Mouse (Mus musculus) intestine, embryonic 16.5 days (tissue): ENCODE data around the gene Ifna2. TPM values are rescaled to one million over a fixed set of nuclear protein-coding genes. Genes with fewer than 3 reads are reported as not detected.

Experiments
- ATAC-seq: fragments of 200-750 bp; cut with Nextera tagmentation; 2 replicates; pipeline ENCODE4 v1.8.0; 2017; ENCODE audit warnings: moderate TSS enrichment, moderate library complexity
- H3K27ac ChIP-seq: fragments of 300-500 bp; sonication (generic); 2 replicates; pipeline ENCODE4 v1.5.1; 2014; ENCODE audit warnings: mild to moderate bottlenecking, low read length
- H3K27me3 ChIP-seq: fragments of 300-500 bp; sonication (generic); replicated peaks from 2 replicates; pipeline ENCODE4 v1.6.1; 2014; ENCODE audit warnings: low read length, control low read depth, mixed read lengths; ENCODE audit not compliant: control insufficient read depth, insufficient read depth
- H3K36me3 ChIP-seq: fragments of 300-500 bp; sonication (generic); 2 replicates; pipeline ENCODE4 v1.6.1; 2014; ENCODE audit warnings: low read length, control low read depth; ENCODE audit not compliant: control insufficient read depth, insufficient read depth
- H3K4me1 ChIP-seq: fragments of 300-500 bp; sonication (generic); 2 replicates; pipeline ENCODE4 v1.6.1; 2014; ENCODE audit warnings: low read length, control low read depth, mixed read lengths; ENCODE audit not compliant: control insufficient read depth, insufficient read depth
- H3K4me2 ChIP-seq: fragments of 300-500 bp; sonication (generic); 2 replicates; pipeline ENCODE4 v1.6.1; 2014; ENCODE audit warnings: low read depth, low read length, control low read depth
- H3K4me3 ChIP-seq: fragments of 300-500 bp; sonication (generic); 2 replicates; pipeline ENCODE4 v1.5.1; 2014; ENCODE audit warnings: mild to moderate bottlenecking, low read length
- H3K9ac ChIP-seq: fragments of 300-500 bp; sonication (generic); 2 replicates; pipeline ENCODE4 v1.6.1; 2014; ENCODE audit warnings: low read depth, low read length
- H3K9me3 ChIP-seq: fragments of 300-500 bp; sonication (generic); 2 replicates; pipeline ENCODE4 v1.6.1; 2016; ENCODE audit warnings: low read length, control low read depth; ENCODE audit not compliant: control insufficient read depth
- WGBS: fragments of 180-500 bp; shearing (Covaris S2); extraction: QIAGEN DNeasy Blood & Tissue Kit; methylation state at CpG from one replicate; pipeline ENCODE4 v1.1.7; 2014; 5-methylcytosine and 5-hydroxymethylcytosine counted together
- polyA plus RNA-seq: library from polyadenylated mRNA; unstranded; fragments of >200 nt; fragmentation: Nextera tagmentation; extraction: Ambion mirVana; gene quantifications from 2 replicates; pipeline ENCODE4 v1.2.1, GENCODE M21; 2015

Gene Ifna2
- polyA plus RNA-seq = not detected in 2 replicates

DNA sequence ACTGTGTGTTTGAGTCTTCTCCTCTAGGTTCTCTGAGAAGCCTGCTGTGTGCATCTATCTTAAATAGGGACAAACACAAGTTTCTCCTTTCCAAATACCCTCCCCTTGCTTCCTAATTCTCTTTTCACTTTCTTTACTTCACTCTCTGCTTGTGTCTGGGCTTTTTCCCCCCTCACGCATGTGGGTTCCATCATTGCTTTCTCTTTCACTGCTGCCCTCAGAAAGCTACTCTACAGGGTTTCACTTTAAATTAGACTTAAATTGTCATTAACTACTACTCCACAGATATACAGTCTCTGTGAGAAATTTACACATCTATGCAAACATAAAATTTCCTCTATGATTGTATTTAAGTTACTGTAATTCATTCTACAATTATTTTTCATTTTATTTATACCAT is at the start of gene Ifna2:
TSS of gene Ifna2 (minus strand) at position 101 of the 400 bp plus-strand sequence.
- H3K36me3 ChIP-seq = no peaks in the 10 kb centered on the region
- H3K9me3 ChIP-seq = no peaks in the 10 kb centered on the region
- H3K27me3 ChIP-seq = no peaks in the 10 kb centered on the region
- no peak within 1 kb of the TSS for H3K4me2 ChIP-seq
- 89% methylated on average over 1 of the region's 1 CpGs for WGBS
- H3K9ac ChIP-seq = no peak within 1 kb of the TSS
- no peak within 1 kb of the TSS for H3K27ac ChIP-seq
- no peaks in the 10 kb centered on the region for H3K4me1 ChIP-seq
- no peak within 1 kb of the TSS for H3K4me3 ChIP-seq
- no peak for ATAC-seq

DNA sequence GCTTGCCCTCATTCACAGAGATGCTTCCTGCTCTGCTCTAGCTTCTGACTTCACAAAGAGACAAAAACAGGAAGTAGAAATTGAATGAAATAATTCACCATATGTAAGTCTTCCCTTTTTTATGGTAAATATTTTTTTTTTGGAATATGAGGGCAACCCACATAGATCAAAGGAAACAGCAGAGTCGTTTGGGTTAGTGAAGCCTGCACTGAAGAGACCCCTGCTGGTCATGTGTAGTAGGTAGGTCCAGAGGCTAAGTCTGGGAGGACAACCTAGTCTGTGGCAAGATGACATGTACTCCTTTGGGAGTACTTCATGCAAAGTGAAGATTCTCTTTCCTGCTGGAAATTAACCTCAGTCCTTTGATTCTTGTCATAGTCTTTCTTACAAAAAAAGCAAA is 43.6 kb upstream of the Ifna2 start:
- H3K27me3 ChIP-seq = no peaks in the 10 kb centered on the region
- ATAC-seq = no peak
- 5% methylated on average over 1 of the region's 1 CpGs for WGBS
- H3K27ac ChIP-seq = no peak overlapping the region
- H3K9me3 ChIP-seq = no peaks in the 10 kb centered on the region
- no peak overlapping the region for H3K9ac ChIP-seq
- H3K36me3 ChIP-seq = no peaks in the 10 kb centered on the region
- no peak overlapping the region for H3K4me2 ChIP-seq
- no peaks in the 10 kb centered on the region for H3K4me1 ChIP-seq
- H3K4me3 ChIP-seq = no peak overlapping the region

DNA sequence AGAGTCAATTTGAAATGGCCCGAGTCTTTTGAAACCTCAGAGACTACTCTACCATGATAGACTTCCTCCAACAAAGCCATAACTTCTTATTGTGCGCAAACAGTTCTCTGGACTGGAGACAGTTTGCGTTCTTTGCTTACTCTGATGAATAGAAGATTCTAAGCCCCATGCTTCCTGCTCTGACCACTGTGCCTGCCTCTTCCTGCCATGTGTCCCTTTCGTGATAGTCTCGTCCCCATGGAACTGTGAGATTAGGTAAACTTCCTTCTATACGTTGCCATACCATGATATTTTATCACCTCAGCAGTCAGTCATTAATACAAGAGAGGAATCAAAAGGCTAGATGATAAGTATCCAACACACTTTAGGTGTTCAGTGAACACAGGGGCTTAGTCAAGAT is 43.0 kb upstream of the Ifna2 start:
- Histone ChIP-seq H3K27ac (no peak overlapping the region), H3K4me1 (no peaks in the 10 kb centered on the region), H3K4me2 (no peak overlapping the region), H3K9me3 (no peaks in the 10 kb centered on the region), H3K4me3 (no peak overlapping the region), H3K27me3 (no peaks in the 10 kb centered on the region), H3K9ac (no peak overlapping the region), H3K36me3 (no peaks in the 10 kb centered on the region)
- 75% methylated on average over 6 of the region's 6 CpGs for WGBS
- no peak for ATAC-seq

DNA sequence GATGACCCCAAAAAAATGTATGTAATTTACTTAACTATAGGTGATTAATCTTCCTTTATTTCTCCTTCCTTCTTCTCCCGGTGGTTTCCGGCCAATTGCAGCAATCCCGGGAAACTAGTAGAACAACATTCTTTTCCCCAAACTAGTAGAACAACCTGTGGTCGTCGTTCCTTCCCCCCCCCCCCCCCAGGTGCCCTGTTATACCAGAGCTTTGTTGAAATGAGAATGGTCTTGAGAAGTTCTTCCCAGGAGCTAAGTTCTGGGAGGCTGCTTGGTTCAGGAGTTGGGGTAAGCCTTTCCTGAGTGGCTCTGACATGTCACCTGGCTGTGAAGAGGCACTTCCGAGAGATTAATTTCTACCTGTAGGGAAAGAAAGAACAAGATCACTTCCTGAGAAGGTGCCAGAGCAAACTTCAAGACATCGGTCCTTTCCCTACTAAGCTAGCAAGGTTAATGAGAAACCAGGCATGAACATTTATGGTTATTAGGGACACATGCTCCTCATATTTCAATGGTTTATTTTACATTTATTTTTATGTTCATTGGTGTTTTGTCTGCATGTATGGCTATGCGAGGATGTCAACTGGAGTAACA is 39.9 kb upstream of the Ifna2 start:
- Histone ChIP-seq H3K4me3 (peak overlapping the region; percentile 16; the same call in 1 of the 2 replicates), H3K27ac (peak overlapping the region; percentile 83), H3K9me3 (no peaks in the 10 kb centered on the region), H3K4me2 (0 out of 2 replicates have a peak overlapping the region, but pooled peaks have one; percentile 38), H3K9ac (no peak overlapping the region), H3K27me3 (no peaks in the 10 kb centered on the region), H3K36me3 (peaks cover 4% of the 10 kb centered on the region; the same call in 1 of the 2 replicates), H3K4me1 (peaks cover 13% of the 10 kb centered on the region)
- WGBS = 48% methylated on average over 8 of the region's 8 CpGs
- ATAC-seq = peak; percentile 4; the same call in 1 of the 2 replicates

DNA sequence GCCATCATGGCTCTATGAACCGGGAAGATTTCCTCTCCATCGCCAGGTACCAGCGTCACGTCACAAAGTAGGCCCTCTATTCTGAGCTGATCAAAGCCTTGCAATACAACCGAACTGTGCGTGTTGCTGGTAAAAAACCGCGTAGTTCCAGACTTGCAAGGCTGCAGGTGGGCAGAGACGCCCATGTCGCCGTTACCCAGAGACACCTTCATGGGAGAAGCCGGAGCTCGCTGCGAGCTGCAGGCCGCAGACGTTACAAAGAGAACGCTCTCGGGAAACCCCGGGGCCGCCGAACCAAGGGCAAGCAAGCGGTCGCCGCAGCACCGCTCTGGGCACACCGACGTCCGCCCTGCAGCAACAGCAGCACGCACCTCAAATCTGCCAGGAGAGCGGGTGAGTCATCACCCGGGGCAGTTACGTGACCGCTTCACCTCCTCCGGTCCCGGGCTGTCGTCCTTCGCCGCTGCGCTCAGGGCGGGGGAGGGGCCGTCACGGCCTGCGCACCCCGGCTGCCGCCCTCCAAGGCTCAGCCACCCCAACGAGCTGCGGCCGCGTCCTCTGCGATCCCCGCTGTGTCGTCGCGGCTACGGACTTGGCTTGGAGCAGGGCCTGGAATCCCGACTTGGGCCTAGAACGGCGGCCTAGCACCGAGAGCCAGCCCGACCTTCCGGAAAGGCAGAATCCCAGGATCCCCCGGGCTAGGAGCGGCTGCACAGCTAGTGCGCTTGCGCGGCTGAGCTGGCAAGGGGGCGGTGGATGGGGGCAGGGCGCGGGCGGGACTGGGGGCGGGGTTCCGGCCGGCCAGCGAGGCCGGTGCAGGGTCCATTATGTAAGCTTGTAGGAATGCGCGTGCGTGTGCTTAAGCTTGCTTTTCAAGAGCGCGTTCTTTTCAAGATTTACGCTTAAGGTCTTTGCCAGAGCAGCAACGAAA is 38.3 kb upstream of the Ifna2 start, which contains the start of the genes Gm26566 and Klhl9:
TSS of gene Gm26566 (plus strand) at position 15 of the 931 bp plus-strand sequence.
TSS of gene Klhl9 (minus strand) at position 675 of the 931 bp plus-strand sequence.
- under 1% methylated on average over 80 of the region's 82 CpGs for WGBS
- ATAC-seq = peak; percentile 97
- Histone ChIP-seq H3K9ac (peak within 1 kb of the TSS; percentile 100), H3K4me1 (peaks cover 13% of the 10 kb centered on the region), H3K27ac (peak within 1 kb of the TSS; percentile 99), H3K36me3 (peaks cover 4% of the 10 kb centered on the region; the same call in 1 of the 2 replicates), H3K4me2 (peak within 1 kb of the TSS; percentile 60), H3K9me3 (no peaks in the 10 kb centered on the region), H3K4me3 (peak within 1 kb of the TSS; percentile 92), H3K27me3 (no peaks in the 10 kb centered on the region)

DNA sequence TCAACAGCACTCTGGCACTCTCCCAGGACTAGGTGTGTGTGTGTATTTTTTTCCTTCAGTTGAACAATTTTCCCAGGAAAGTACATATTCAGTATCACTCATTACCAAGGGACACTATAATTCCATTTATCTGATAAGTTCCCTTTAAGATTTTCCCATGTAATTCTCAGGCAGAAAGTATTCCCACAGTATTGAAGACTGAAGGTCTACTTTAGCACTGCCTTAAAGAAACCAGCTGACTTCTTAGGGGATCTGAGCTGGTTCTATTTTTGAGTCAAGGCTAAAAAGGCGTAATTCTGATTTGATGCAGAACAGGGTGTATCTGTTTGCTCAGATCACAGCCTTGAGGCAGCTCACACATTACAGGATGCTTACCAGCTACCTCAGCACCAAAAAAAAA is 35.0 kb upstream of the Ifna2 start:
- peak overlapping the region; percentile 65 for H3K4me2 ChIP-seq
- H3K4me1 ChIP-seq = peaks cover 16% of the 10 kb centered on the region
- ATAC-seq = no peak
- peaks cover 11% of the 10 kb centered on the region; the same call in 1 of the 2 replicates for H3K36me3 ChIP-seq
- no peak overlapping the region for H3K27ac ChIP-seq
- 24% methylated on average over 1 of the region's 1 CpGs for WGBS
- peak overlapping the region; percentile 14; the same call in 1 of the 2 replicates for H3K9ac ChIP-seq
- peak overlapping the region; percentile 42 for H3K4me3 ChIP-seq
- H3K27me3 ChIP-seq = no peaks in the 10 kb centered on the region
- H3K9me3 ChIP-seq = no peaks in the 10 kb centered on the region

DNA sequence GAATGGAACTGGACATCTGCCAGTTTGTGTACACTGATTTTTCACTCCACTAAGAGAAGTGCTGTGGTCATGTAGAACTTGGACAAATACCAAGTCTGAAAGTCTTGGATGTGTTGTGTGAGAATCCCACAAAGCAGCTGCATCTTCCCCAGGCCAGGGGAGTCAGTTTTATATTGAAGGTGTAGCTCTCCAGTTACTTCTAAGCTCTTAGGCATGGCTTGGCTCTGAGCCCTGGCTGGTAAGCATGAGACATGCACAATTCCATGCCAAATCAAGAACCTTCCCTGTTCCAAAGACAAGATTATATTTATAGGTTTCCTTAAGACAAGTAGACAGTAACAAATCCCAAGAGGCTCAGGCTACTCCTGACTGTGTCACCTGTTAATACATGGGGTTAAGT is 31.3 kb upstream of the Ifna2 start:
- peaks cover 7% of the 10 kb centered on the region; the same call in 1 of the 2 replicates for H3K36me3 ChIP-seq
- no peak for ATAC-seq
- no peaks in the 10 kb centered on the region for H3K27me3 ChIP-seq
- no peak overlapping the region for H3K4me2 ChIP-seq
- no peak overlapping the region for H3K27ac ChIP-seq
- no peaks in the 10 kb centered on the region for H3K9me3 ChIP-seq
- H3K9ac ChIP-seq = no peak overlapping the region
- peaks cover 4% of the 10 kb centered on the region for H3K4me1 ChIP-seq
- H3K4me3 ChIP-seq = no peak overlapping the region

DNA sequence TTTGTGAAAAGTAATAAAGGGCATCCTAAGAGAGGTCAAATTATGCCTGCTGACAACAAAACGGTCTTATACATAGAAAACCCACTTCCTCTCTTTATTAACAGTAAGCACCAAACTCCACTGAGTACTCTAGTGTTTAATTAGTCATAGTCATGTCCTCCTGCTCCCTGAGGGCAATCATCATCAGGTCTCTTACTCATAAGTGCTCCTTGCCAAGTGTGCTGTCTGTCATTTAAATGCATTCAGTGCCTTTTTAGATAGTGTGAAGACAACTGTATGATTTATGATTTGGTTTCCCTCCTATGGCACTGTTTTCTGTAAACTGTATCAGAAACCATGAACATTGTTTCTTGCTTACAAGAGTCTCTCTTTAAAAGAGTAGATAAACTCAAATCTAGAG is 30.6 kb upstream of the Ifna2 start:
- H3K4me2 ChIP-seq = no peak overlapping the region
- H3K4me3 ChIP-seq = no peak overlapping the region
- peaks cover 3% of the 10 kb centered on the region for H3K4me1 ChIP-seq
- no peaks in the 10 kb centered on the region for H3K9me3 ChIP-seq
- no peak for ATAC-seq
- no peak overlapping the region for H3K27ac ChIP-seq
- H3K9ac ChIP-seq = no peak overlapping the region
- H3K36me3 ChIP-seq = peaks cover 7% of the 10 kb centered on the region; the same call in 1 of the 2 replicates
- H3K27me3 ChIP-seq = no peaks in the 10 kb centered on the region
- 73% methylated on average over 1 of the region's 1 CpGs for WGBS

DNA sequence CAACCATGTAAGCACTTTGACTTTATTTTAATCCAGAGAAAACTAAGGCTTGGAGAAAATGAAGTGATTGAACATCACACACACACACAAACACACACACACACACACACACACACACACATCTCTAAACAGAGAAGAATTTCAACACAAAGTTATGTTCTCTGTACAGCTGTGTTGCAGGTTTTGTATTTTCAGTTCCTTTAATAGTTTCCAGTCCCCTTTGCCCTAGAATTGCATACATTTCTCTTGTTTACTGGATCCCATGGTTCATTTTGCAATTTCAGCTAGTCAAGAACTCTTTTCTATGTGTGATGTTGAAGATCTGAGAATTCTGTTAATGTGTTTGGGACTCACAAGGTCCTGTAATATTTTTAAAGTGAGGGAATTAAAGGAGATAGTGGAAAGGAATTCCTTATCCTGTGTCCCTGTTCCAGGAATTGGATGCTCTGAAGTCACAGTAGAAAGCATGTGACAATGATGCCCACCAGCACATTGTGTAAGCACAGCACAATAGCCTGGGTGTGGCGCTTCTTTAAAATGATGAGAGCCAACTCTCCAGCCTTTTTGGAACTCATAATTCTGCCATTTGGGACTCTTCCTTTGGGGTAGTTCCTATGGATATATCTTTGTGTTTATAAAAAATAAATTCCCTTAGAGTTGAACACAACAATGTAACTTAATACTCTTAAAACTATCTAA is 23.6 kb upstream of the Ifna2 start:
- Histone ChIP-seq H3K4me2 (no peak overlapping the region), H3K4me3 (no peak overlapping the region), H3K27me3 (no peaks in the 10 kb centered on the region), H3K27ac (no peak overlapping the region), H3K36me3 (no peaks in the 10 kb centered on the region), H3K4me1 (no peaks in the 10 kb centered on the region), H3K9ac (no peak overlapping the region), H3K9me3 (no peaks in the 10 kb centered on the region)
- no peak for ATAC-seq
- WGBS = 84% methylated on average over 1 of the region's 1 CpGs
